Mouse (Mus musculus) thymus, adult 2 months (tissue): ENCODE data around the gene Abcb8. TPM values are rescaled to one million over a fixed set of nuclear protein-coding genes. Genes with fewer than 3 reads are reported as not detected.

Source experiments
- DNase-seq: peaks from one replicate; pipeline ENCODE4 v3.0.0; 2021
- H3K27ac ChIP-seq: fragments of 200-500 bp; 2 replicates; pipeline ENCODE4 v1.5.1; 2012; ENCODE audit warnings: low read length, control low read depth; ENCODE audit not compliant: control insufficient read depth, insufficient read depth
- H3K27me3 ChIP-seq: fragments of 200-500 bp; 2 replicates; pipeline ENCODE4 v1.6.1; 2012; ENCODE audit warnings: mild to moderate bottlenecking, low read length, moderate library complexity, mixed read lengths; ENCODE audit not compliant: control insufficient read depth, insufficient read depth
- H3K36me3 ChIP-seq: fragments of 200-500 bp; 2 replicates; pipeline ENCODE4 v1.6.1; 2012; ENCODE audit warnings: mild to moderate bottlenecking, low read length, moderate library complexity; ENCODE audit not compliant: control insufficient read depth, insufficient read depth
- H3K4me1 ChIP-seq: fragments of 200-500 bp; replicated peaks from 2 replicates; pipeline ENCODE4 v1.6.1; 2012; ENCODE audit warnings: low read length; ENCODE audit not compliant: control insufficient read depth, insufficient read depth
- H3K4me3 ChIP-seq: fragments of 200-500 bp; 2 replicates; pipeline ENCODE4 v1.5.1; 2012; ENCODE audit warnings: mild to moderate bottlenecking, low read length, control low read depth, moderate library complexity; ENCODE audit not compliant: control insufficient read depth, insufficient read depth
- CTCF ChIP-seq: fragments of 200-500 bp; IDR thresholded peaks from 2 replicates; pipeline ENCODE4 v1.5.1; 2012; ENCODE audit warnings: mild to moderate bottlenecking, control low read depth, low read length, moderate library complexity, borderline replicate concordance; ENCODE audit not compliant: control insufficient read depth, poor library complexity, insufficient read depth; ENCODE audit errors: extremely low read depth
- POLR2A ChIP-seq: fragments of 200-500 bp; IDR thresholded peaks from 2 replicates; pipeline ENCODE4 v1.6.1; 2012; ENCODE audit warnings: mild to moderate bottlenecking, low read length, control low read depth, moderate library complexity; ENCODE audit not compliant: control insufficient read depth, poor library complexity, insufficient read depth; ENCODE audit errors: extremely low read depth
- WGBS: fragments of 180-500 bp; shearing (Covaris S2); methylation state at CpG from one replicate; pipeline ENCODE4 v1.1.7; 2018; 5-methylcytosine and 5-hydroxymethylcytosine counted together
- polyA plus RNA-seq: library from polyadenylated mRNA; depleted of rRNA; stranded (reverse); fragments of >200 nt; gene quantifications from 2 replicates; pipeline ENCODE4 v1.2.3, GENCODE M21; 2012; rRNA removed

Gene Abcb8
- polyA plus RNA-seq, result 78.2 and 85.0 TPM in 2 replicates

GRCm38 (mm10) chr5:24393392-24393997, at the start of gene Abcb8:
Abcb8 (plus strand) TSS chr5:24393663.
- WGBS, result 12% methylated on average over 7 of the region's 7 CpGs
- peak within 1 kb of the TSS; percentile 79 for H3K27ac ChIP-seq
- peak within 1 kb of the TSS; percentile 77 for H3K4me3 ChIP-seq
- TF ChIP-seq CTCF (peak; percentile 61; the same call in 1 of the 2 replicates), POLR2A (no peak)
- no peaks in the 10 kb centered on the region for H3K36me3 ChIP-seq
- DNase-seq, result peak; percentile 88
- H3K27me3 ChIP-seq, result no peaks in the 10 kb centered on the region
- H3K4me1 ChIP-seq, result peaks cover 13% of the 10 kb centered on the region

- H3K4me3 ChIP-seq, result peak overlapping the region; percentile 9
- H3K27ac ChIP-seq, result peak overlapping the region; percentile 97
- TF ChIP-seq POLR2A (no peak), CTCF (no peak)
- 21% methylated on average over 2 of the region's 2 CpGs for WGBS
- H3K36me3 ChIP-seq, result no peaks in the 10 kb centered on the region
- H3K27me3 ChIP-seq, result no peaks in the 10 kb centered on the region
- peaks cover 54% of the 10 kb centered on the region for H3K4me1 ChIP-seq
- DNase-seq, result peak; percentile 65
Observed at GRCm38 (mm10) chr5:24343977-24344436, 49.5 kb upstream of the Abcb8 start.

- H3K27ac ChIP-seq, result peak overlapping the region; percentile 97
- TF ChIP-seq CTCF (no peak), POLR2A (peak; percentile 88)
- peak; percentile 91 for DNase-seq
- 3% methylated on average over 12 of the region's 12 CpGs for WGBS
- H3K4me3 ChIP-seq, result peak overlapping the region; percentile 30
- no peaks in the 10 kb centered on the region for H3K36me3 ChIP-seq
- H3K27me3 ChIP-seq, result no peaks in the 10 kb centered on the region
- H3K4me1 ChIP-seq, result peaks cover 60% of the 10 kb centered on the region
Observed at GRCm38 (mm10) chr5:24344477-24345051, 48.9 kb upstream of the Abcb8 start.

GRCm38 (mm10) chr5:24346313-24346712, 47.1 kb upstream of the Abcb8 start:
- Histone ChIP-seq H3K27ac (peak overlapping the region; percentile 97), H3K36me3 (no peaks in the 10 kb centered on the region), H3K27me3 (no peaks in the 10 kb centered on the region), H3K4me1 (peaks cover 72% of the 10 kb centered on the region), H3K4me3 (no peak overlapping the region)
- TF ChIP-seq POLR2A (no peak), CTCF (no peak)
- no peak for DNase-seq
- WGBS, result 89% methylated on average over 7 of the region's 7 CpGs

GRCm38 (mm10) chr5:24347186-24347875, 46.1 kb upstream of the Abcb8 start:
- Histone ChIP-seq H3K4me3 (peak overlapping the region; percentile 23), H3K36me3 (no peaks in the 10 kb centered on the region), H3K27me3 (no peaks in the 10 kb centered on the region), H3K4me1 (peaks cover 79% of the 10 kb centered on the region), H3K27ac (peak overlapping the region; percentile 97)
- DNase-seq, result peak; percentile 71
- TF ChIP-seq POLR2A, result no peak
- 23% methylated on average over 7 of the region's 7 CpGs for WGBS

DNA sequence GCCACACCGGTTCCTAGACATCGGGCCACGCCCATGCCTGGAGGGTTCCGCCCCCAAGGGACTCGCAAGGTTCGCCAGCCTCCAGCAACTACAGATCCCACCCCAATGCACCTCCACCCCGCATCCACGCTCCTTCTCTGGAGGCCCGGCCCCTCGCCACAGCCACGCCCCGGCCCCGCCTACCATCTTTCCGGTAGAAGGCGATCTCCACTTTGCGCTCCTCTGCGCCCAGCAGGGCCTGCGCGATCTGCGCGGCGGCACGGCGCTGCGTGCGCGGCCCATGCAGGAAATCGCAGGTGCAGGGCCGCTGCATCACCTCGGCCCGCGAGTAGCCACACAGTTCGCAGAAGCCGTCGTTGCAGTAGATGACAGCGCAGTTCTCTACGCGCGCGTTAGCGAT, 45.3 kb upstream of the Abcb8 start:
- peaks cover 81% of the 10 kb centered on the region for H3K4me1 ChIP-seq
- TF ChIP-seq POLR2A (peak; percentile 99), CTCF (peak; percentile 47; the same call in 1 of the 2 replicates)
- H3K36me3 ChIP-seq, result no peaks in the 10 kb centered on the region
- 1% methylated on average over 41 of the region's 41 CpGs for WGBS
- H3K4me3 ChIP-seq, result peak overlapping the region; percentile 42
- peak; percentile 98 for DNase-seq
- H3K27me3 ChIP-seq, result no peaks in the 10 kb centered on the region
- H3K27ac ChIP-seq, result peak overlapping the region; percentile 97

DNA sequence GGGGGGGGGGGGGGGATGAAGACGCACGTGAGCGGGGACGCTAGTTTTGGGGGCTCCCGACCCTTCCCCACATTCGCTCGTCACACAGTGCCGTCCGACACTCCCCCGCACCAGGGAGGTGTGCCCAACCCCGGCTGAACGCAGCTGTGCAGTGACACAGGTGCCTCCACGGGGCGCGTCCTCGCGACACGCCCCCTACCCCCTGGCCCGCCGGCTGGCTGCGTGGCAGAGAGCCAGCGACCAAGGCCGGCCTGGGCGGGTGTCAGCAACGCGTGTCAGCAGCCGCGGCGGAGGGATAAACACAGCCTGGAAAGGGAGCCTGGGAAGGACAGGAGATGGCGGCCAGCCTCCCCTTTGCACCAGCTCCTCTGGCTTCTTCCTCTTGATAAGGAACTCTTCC, 44.9 kb upstream of the Abcb8 start:
- no peak for TF ChIP-seq CTCF
- peak; percentile 46; the same call in 1 of the 2 replicates for TF ChIP-seq POLR2A
- 1% methylated on average over 30 of the region's 30 CpGs for WGBS
- H3K27ac ChIP-seq, result peak overlapping the region; percentile 45
- H3K27me3 ChIP-seq, result no peaks in the 10 kb centered on the region
- H3K36me3 ChIP-seq, result no peaks in the 10 kb centered on the region
- H3K4me3 ChIP-seq, result peak overlapping the region; percentile 42
- DNase-seq, result peak; percentile 73
- H3K4me1 ChIP-seq, result peaks cover 78% of the 10 kb centered on the region
